Mouse (Mus musculus) heart, adult 2 months (tissue): ENCODE data around the gene Hspa8.

Experiments
- CTCF ChIP-seq: fragments of 200-600 bp; IDR thresholded peaks from 2 replicates; pipeline ENCODE4 v1.8.1; 2022; ENCODE audit warnings: antibody characterized with exemption, mild to moderate bottlenecking, moderate library complexity
- EP300 ChIP-seq: fragments of 200-500 bp; IDR thresholded peaks from 2 replicates; pipeline ENCODE4 v1.6.1; 2011; ENCODE audit warnings: low read depth, low read length, control low read depth; ENCODE audit not compliant: insufficient read depth
- POLR2A ChIP-seq: fragments of 200-500 bp; IDR thresholded peaks from 2 replicates; pipeline ENCODE4 v1.6.1; 2011; ENCODE audit warnings: mild to moderate bottlenecking, low read depth, low read length, control low read depth; ENCODE audit not compliant: insufficient read depth

DNA sequence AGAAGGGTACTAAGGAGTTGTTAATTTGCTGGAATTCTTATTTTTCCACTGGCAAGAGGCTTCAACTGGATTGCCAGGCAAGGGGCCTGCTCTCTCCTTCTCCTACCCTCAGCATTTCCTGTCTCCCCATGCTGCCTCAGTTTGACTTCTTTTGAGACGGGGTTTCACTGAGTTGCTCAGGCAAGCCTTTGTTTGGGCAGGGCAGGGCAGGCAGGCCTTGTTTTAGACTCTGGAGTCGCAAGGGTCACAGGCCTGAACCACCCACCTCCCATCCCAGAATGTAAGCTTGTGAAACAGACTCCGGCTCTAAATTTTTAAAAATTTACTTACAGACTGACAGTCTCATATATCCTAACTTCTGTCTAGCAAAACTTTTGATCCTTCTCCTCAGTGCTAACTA is 1.7 kb upstream of the Hspa8 start:
- TF ChIP-seq CTCF (no peak), EP300 (no peak), POLR2A (no peak)
